Mouse (Mus musculus): Measurements from ENCODE around the gene Tbx19. TPM values are rescaled to one million over a fixed set of nuclear protein-coding genes. Genes with fewer than 3 reads are reported as not detected.
A peak's percentile ranks its signal among the peaks of the same experiment; 100 is the strongest.

Tbx19 gene
- total and polyA plus RNA-seq, 2 experiments: not detected

GRCm38 (mm10) chr1:165099569-165099968 is 61.0 kb downstream of the Tbx19 start:
- TF ChIP-seq CTCF (IDR thresholded peaks at IDR 0.05; ENCODE audit: low read depth, low read length) (no peak), POLR2A (IDR thresholded peaks at IDR 0.05; ENCODE audit: extremely low read depth, insufficient read depth, low read length) (no peak)
- H3K9ac ChIP-seq (ENCODE audit: low read depth, low read length): no peak overlapping the region

GRCm38 (mm10) chr1:165094871-165095270 is 65.7 kb downstream of the Tbx19 start:
- Histone ChIP-seq H3K79me2 (ENCODE audit: control insufficient read depth, insufficient read depth, low read length) (no peaks in the 10 kb centered on the region), H3K27ac (replicated peaks; ENCODE audit: insufficient read depth, low read depth, low read length) (no peak overlapping the region), H3K9ac (ENCODE audit: low read depth, low read length) (no peak overlapping the region), H3K4me3 (ENCODE audit: insufficient read depth, low read depth, low read length) (no peak overlapping the region), H3K4me1 (ENCODE audit: control insufficient read depth, insufficient read depth, low read length) (no peaks in the 10 kb centered on the region), H3K27me3 (ENCODE audit: control insufficient read depth, insufficient read depth, low read length) (no peaks in the 10 kb centered on the region), H3K36me3 (ENCODE audit: control insufficient read depth, insufficient read depth, low read length) (no peaks in the 10 kb centered on the region)
- WGBS: 39% methylated on average over 7 of the region's 7 CpGs
- DNase-seq (ENCODE audit: extremely low read depth, low read depth, low spot score): no peak
- TF ChIP-seq POLR2A (IDR thresholded peaks at IDR 0.05; ENCODE audit: extremely low read depth, insufficient read depth, low read length): no peak
- no peak for TF ChIP-seq CTCF (IDR thresholded peaks at IDR 0.05; ENCODE audit: low read depth, low read length)

More at GRCm38 (mm10) chr1:165099569-165099968, 61.0 kb downstream of the Tbx19 start:
- no peaks in the 10 kb centered on the region for H3K36me3 ChIP-seq (ENCODE audit: control insufficient read depth, insufficient read depth, low read length)
- H3K79me2 ChIP-seq (ENCODE audit: control insufficient read depth, insufficient read depth, low read length): no peaks in the 10 kb centered on the region
- H3K27ac ChIP-seq (replicated peaks; ENCODE audit: insufficient read depth, low read depth, low read length): no peak overlapping the region
- no peak overlapping the region for H3K4me3 ChIP-seq (ENCODE audit: insufficient read depth, low read depth, low read length)
- no peaks in the 10 kb centered on the region for H3K27me3 ChIP-seq (ENCODE audit: control insufficient read depth, insufficient read depth, low read length)
- DNase-seq (ENCODE audit: extremely low read depth, low read depth, low spot score): no peak
- H3K4me1 ChIP-seq (ENCODE audit: control insufficient read depth, insufficient read depth, low read length): no peaks in the 10 kb centered on the region

GRCm38 (mm10) chr1:165091721-165092120 is 68.9 kb downstream of the Tbx19 start:
- Histone ChIP-seq H3K79me2 (ENCODE audit: control insufficient read depth, insufficient read depth, low read length) (no peaks in the 10 kb centered on the region), H3K9ac (ENCODE audit: low read depth, low read length) (no peak overlapping the region), H3K27ac (replicated peaks; ENCODE audit: insufficient read depth, low read depth, low read length) (no peak overlapping the region), H3K4me1 (ENCODE audit: control insufficient read depth, insufficient read depth, low read length) (no peaks in the 10 kb centered on the region), H3K36me3 (ENCODE audit: control insufficient read depth, insufficient read depth, low read length) (no peaks in the 10 kb centered on the region), H3K4me3 (ENCODE audit: insufficient read depth, low read depth, low read length) (no peak overlapping the region), H3K27me3 (ENCODE audit: control insufficient read depth, insufficient read depth, low read length) (no peaks in the 10 kb centered on the region)
- DNase-seq (ENCODE audit: extremely low read depth, low read depth, low spot score): peak; percentile 1
- TF ChIP-seq POLR2A (IDR thresholded peaks at IDR 0.05; ENCODE audit: extremely low read depth, insufficient read depth, low read length) (no peak), CTCF (IDR thresholded peaks at IDR 0.05; ENCODE audit: low read depth, low read length) (no peak)
- WGBS: 16% methylated on average over 15 of the region's 15 CpGs

- Histone ChIP-seq H3K36me3 (ENCODE audit: control insufficient read depth, insufficient read depth, low read length) (no peaks in the 10 kb centered on the region), H3K4me3 (ENCODE audit: insufficient read depth, low read depth, low read length) (no peak overlapping the region), H3K9ac (ENCODE audit: low read depth, low read length) (no peak overlapping the region), H3K27me3 (ENCODE audit: control insufficient read depth, insufficient read depth, low read length) (no peaks in the 10 kb centered on the region), H3K27ac (replicated peaks; ENCODE audit: insufficient read depth, low read depth, low read length) (no peak overlapping the region), H3K4me1 (ENCODE audit: control insufficient read depth, insufficient read depth, low read length) (no peaks in the 10 kb centered on the region), H3K79me2 (ENCODE audit: control insufficient read depth, insufficient read depth, low read length) (no peaks in the 10 kb centered on the region)
- no peak for DNase-seq (ENCODE audit: extremely low read depth, low read depth, low spot score)
- 74% methylated on average over 3 of the region's 3 CpGs for WGBS
- TF ChIP-seq CTCF (IDR thresholded peaks at IDR 0.05; ENCODE audit: low read depth, low read length) (no peak), POLR2A (IDR thresholded peaks at IDR 0.05; ENCODE audit: extremely low read depth, insufficient read depth, low read length) (no peak)
Observed at GRCm38 (mm10) chr1:165089556-165089955, 71.0 kb downstream of the Tbx19 start.

Other genes starting within 250 kb of the Tbx19 start
- gene Xcl1, start 225.2 kb downstream of the Tbx19 start, total RNA-seq (2014; rRNA removed): 0.34 and 0.65 TPM in 2 replicates
- 0.30 and 0.89 TPM in 2 replicates for gene Xcl1, start 225.2 kb downstream of the Tbx19 start, polyA plus RNA-seq (2012; rRNA removed)
- 29.8 and 34.5 TPM in 2 replicates for gene Sft2d2, start 33.7 kb upstream of the Tbx19 start, total RNA-seq (2014; rRNA removed)
- gene Sft2d2, start 33.7 kb upstream of the Tbx19 start, polyA plus RNA-seq (2012; rRNA removed): 32.4 and 37.2 TPM in 2 replicates
- gene Tiprl, start 76.2 kb upstream of the Tbx19 start, total RNA-seq (2014; rRNA removed): 14.7 and 20.7 TPM in 2 replicates
- 12.2 and 12.7 TPM in 2 replicates for gene Tiprl, start 76.2 kb upstream of the Tbx19 start, polyA plus RNA-seq (2012; rRNA removed)
- gene Gpr161, start 135.0 kb upstream of the Tbx19 start, total RNA-seq (2014; rRNA removed): 0.09 and 0.13 TPM in 2 replicates
- 0.07 and 0.17 TPM in 2 replicates for gene Gpr161, start 135.0 kb upstream of the Tbx19 start, polyA plus RNA-seq (2012; rRNA removed)